ENCODE assay signal across 16 mouse cellular contexts in genomic region chr3:110452470-110452869, GRCm38 (mm10).
"Had no signal": no experiment of that assay in that cellular context is flagged by ENCODE, and none has a peak within 500 bp of the region (broad histone marks: within the 10 kb centered on the region; RNA-seq: fewer than 3 reads in every experiment).

No protein-coding gene starts in this region.

- DNase-seq: kidney, adult 2 months; kidney, postnatal 14 days; lung, postnatal 14 days; right cerebral cortex, postnatal 14 days; thymus, adult 2 months; thymus, postnatal 25 days had no signal

- H3K36me3 ChIP-seq: kidney, embryonic 15.5 days; limb, embryonic 10.5 days; liver, embryonic 15.5 days; lung, embryonic 15.5 days; midbrain, embryonic 12.5 days; stomach, embryonic 15.5 days had no signal

- H3K9ac ChIP-seq: kidney, embryonic 15.5 days; liver, embryonic 15.5 days; lung, embryonic 15.5 days; midbrain, embryonic 12.5 days; stomach, embryonic 15.5 days had no signal

- H3K9me3 ChIP-seq: kidney, embryonic 15.5 days; limb, embryonic 10.5 days; liver, embryonic 15.5 days; lung, embryonic 15.5 days; megakaryocyte, embryonic 14.5 days; midbrain, embryonic 12.5 days; stomach, embryonic 15.5 days had no signal

- H3K27me3 ChIP-seq: kidney, embryonic 15.5 days; liver, embryonic 15.5 days; lung, embryonic 15.5 days; megakaryocyte, embryonic 14.5 days; midbrain, embryonic 12.5 days; stomach, embryonic 15.5 days had no signal

- H3K27ac ChIP-seq: kidney, embryonic 15.5 days; left cerebral cortex, adult 2 months; limb, embryonic 10.5 days; liver, embryonic 15.5 days; lung, embryonic 15.5 days; macrophage; midbrain, embryonic 12.5 days; stomach, embryonic 15.5 days had no signal

- H3K4me1 ChIP-seq: kidney, embryonic 15.5 days; limb, embryonic 10.5 days; liver, embryonic 15.5 days; lung, embryonic 15.5 days; megakaryocyte, embryonic 14.5 days; midbrain, embryonic 12.5 days; stomach, embryonic 15.5 days had no signal

- H3K4me3 ChIP-seq: kidney, embryonic 15.5 days; left cerebral cortex, adult 2 months; limb, embryonic 10.5 days; liver, embryonic 15.5 days; lung, embryonic 15.5 days; megakaryocyte, embryonic 14.5 days; midbrain, embryonic 12.5 days; stomach, embryonic 15.5 days had no signal

- H3K4me2 ChIP-seq: kidney, embryonic 15.5 days; liver, embryonic 11.5 days; liver, embryonic 15.5 days; lung, embryonic 15.5 days; midbrain, embryonic 12.5 days; stomach, embryonic 15.5 days had no signal
